9 mouse cellular contexts compared by ENCODE assay signal in genomic region chr3:65379884-65380539, GRCm38 (mm10). TPM values are rescaled to one million over a fixed set of nuclear protein-coding genes. Genes with fewer than 3 reads are reported as not detected.
A peak's percentile ranks its signal among the peaks of the same experiment; 100 is the strongest.
DNase-seq lines count a peak whose midpoint lies in the region; TF ChIP-seq lines count a peak whose summit lies in the region.
"Had no signal": no experiment of that assay in that cellular context is flagged by ENCODE, and none has a peak within 500 bp of the region (broad histone marks: within the 10 kb centered on the region; RNA-seq: fewer than 3 reads in every experiment).

No protein-coding gene starts in this region.

- TF ChIP-seq POLR2A in CH12.LX (IDR thresholded peaks at IDR 0.05; ENCODE audit: low read depth, low read length), result no peak

- in situ Hi-C loops in CH12.LX (cut with MboI; ENCODE audit: low pct_ligation_motif_present, low pct_unique_long_range_greater_than_20kb, low sequenced_read_pairs), result loop anchor here (10.0 to 25.0 kb wide), 2 partner anchors 155 to 282 kb away; partner anchors contain the start of gene Lekr1

- H3K9me3 ChIP-seq in CH12.LX (replicated peaks; ENCODE audit: low read length), result no peaks in the 10 kb centered on the region
- H3K9me3 ChIP-seq: midbrain, embryonic 12.5 days had no signal

- no peak overlapping the region for H3K9ac ChIP-seq in CH12.LX (ENCODE audit: insufficient read depth, low read depth)
- H3K9ac ChIP-seq: midbrain, embryonic 12.5 days had no signal

- H3K4me3 ChIP-seq in layer of hippocampus, adult 2 months, result no peak overlapping the region
- no peak overlapping the region for H3K4me3 ChIP-seq in CH12.LX (replicated peaks in 1 of 3; ENCODE audit: low read depth in 2 of 3, low read length in 2 of 3, poor library complexity in 1 of 3)
- H3K4me3 ChIP-seq: midbrain, embryonic 12.5 days had no signal

- dilution Hi-C loops in CH12.LX (cut with MboI; ENCODE audit: extremely low pct_ligation_motif_present, extremely low pct_unique_long_range_greater_than_20kb, low sequenced_read_pairs), result no loop called here

- peaks cover 29 to 83% of the 10 kb centered on the region in 2 experiments for H3K36me3 ChIP-seq in CH12.LX (replicated peaks in 1 of 2; ENCODE audit: control insufficient read depth in 1 of 2, insufficient read depth in 1 of 2, low read length in 1 of 2)

- H3K27ac ChIP-seq in layer of hippocampus, adult 2 months, result no peak overlapping the region
- H3K27ac ChIP-seq in CH12.LX (ENCODE audit: insufficient read depth, low read depth), result no peak overlapping the region
- H3K27ac ChIP-seq: midbrain, embryonic 12.5 days had no signal

- H3K4me1 ChIP-seq in CH12.LX (ENCODE audit: control insufficient read depth in 1 of 2, insufficient read depth in 2 of 2), result no peaks in the 10 kb centered on the region
- H3K4me1 ChIP-seq: midbrain, embryonic 12.5 days had no signal

- no peak overlapping the region for H3K4me2 ChIP-seq in CH12.LX (ENCODE audit: insufficient read depth, low read depth, poor library complexity, severe bottlenecking)
- H3K4me2 ChIP-seq: midbrain, embryonic 12.5 days had no signal

- peak; percentile 40 for DNase-seq in adrenal gland, adult 2 months
- no peak for DNase-seq in adrenal gland, adult 8-10 months
- peak in 1 of 2 experiments; percentile 39 for DNase-seq in layer of hippocampus, adult 2 months (ENCODE audit: low spot score in 2 of 2)
- DNase-seq in layer of hippocampus, adult 9-11 months, result no peak
- peak; percentile 47 for DNase-seq in CH12.LX (ENCODE audit: extremely low read depth)
- DNase-seq in cerebellum, postnatal 10 days, result peak; percentile 75
- peak; percentile 66 to 67 for DNase-seq in kidney, postnatal 4 days
- DNase-seq in skeletal muscle tissue, adult 2 months (ENCODE audit: low read depth, low spot score), result peak; percentile 42

- peak; percentile 93 for TF ChIP-seq CTCF in layer of hippocampus, adult 2 months (conservative IDR thresholded peaks at IDR 0.05)
- TF ChIP-seq CTCF in CH12.LX (conservative IDR thresholded peaks at IDR 0.05 in 1 of 2, IDR thresholded peaks at IDR 0.05 in 1 of 2; ENCODE audit: low read depth in 2 of 2, low read length in 2 of 2), result peak; percentile 63 to 73

- H3K79me2 ChIP-seq in CH12.LX (replicated peaks; ENCODE audit: control insufficient read depth, extremely low read depth, insufficient read depth, poor library complexity, severe bottlenecking), result peaks cover 5% of the 10 kb centered on the region; the same call in 1 of the 2 replicates

- peak; percentile 42 for TF ChIP-seq RAD21 in CH12.LX (IDR thresholded peaks at IDR 0.05; ENCODE audit: low read depth, low read length)

- H3K27me3 ChIP-seq in CH12.LX (replicated peaks), result no peaks in the 10 kb centered on the region
- H3K27me3 ChIP-seq: midbrain, embryonic 12.5 days had no signal

- TF ChIP-seq EP300 in CH12.LX (IDR thresholded peaks at IDR 0.05; ENCODE audit: low read length), result no peak

TF ChIP-seq in CH12.LX, 34 proteins besides CTCF, POLR2A, EP300 and RAD21:
- TF ChIP-seq E2F4 (IDR thresholded peaks at IDR 0.05; ENCODE audit: insufficient replicate concordance, low read depth, low read length) (no peak), RCOR1 (conservative IDR thresholded peaks at IDR 0.05; ENCODE audit: low read depth, low read length) (no peak), JUND (conservative IDR thresholded peaks at IDR 0.05; ENCODE audit: low read depth, low read length) (no peak), ELF1 (IDR thresholded peaks at IDR 0.05; ENCODE audit: low read depth, low read length) (no peak), MXI1 (IDR thresholded peaks at IDR 0.05; ENCODE audit: low read depth, low read length) (no peak), SMC3 (IDR thresholded peaks at IDR 0.05; ENCODE audit: low read depth, low read length) (peak; percentile 51), SIN3A (IDR thresholded peaks at IDR 0.05; ENCODE audit: low read length) (no peak), ETS1 (conservative IDR thresholded peaks at IDR 0.05; ENCODE audit: low read depth, low read length) (no peak)
TF ChIP-seq in CH12.LX: peak in this region for 1.

RNA-seq across cellular contexts. Expression of gene Ssr3, which starts 12.4 kb away (rescaled TPM):
- 100 to 1,000 TPM; 169 to 179 TPM for total RNA-seq in adrenal gland, adult 2 months (2021)
- 30.4 and 38.5 TPM in 2 replicates for polyA plus RNA-seq in adrenal gland, adult 2 months (2012; rRNA removed)
- 100 to 1,000 TPM; 185 to 212 (median 197) TPM for total RNA-seq in adrenal gland, adult 8-10 months (2022)
- 100 to 1,000 TPM; 109 to 113 TPM for total RNA-seq in layer of hippocampus, adult 2 months (2021)
- total RNA-seq in CH12.LX (2012; rRNA removed) (118 and 132 TPM in 2 replicates), CH12.LX (2014; rRNA removed) (222 and 227 TPM in 2 replicates)
- 163 and 165 TPM in 2 replicates for polyA plus RNA-seq in CH12.LX (2012; ENCODE audit: insufficient read length, low read depth)

Comparison
In these comparisons a context has a peak if more than half of its experiments do, and no peak if none do; other contexts are left out.
1. DNase-seq: peak in adrenal gland, adult 2 months (single experiment), CH12.LX (single experiment), cerebellum, postnatal 10 days (2 of 2), kidney, postnatal 4 days (2 of 2) and skeletal muscle tissue, adult 2 months (single experiment); none in adrenal gland, adult 8-10 months (single experiment) and layer of hippocampus, adult 9-11 months (single experiment).